Mouse (Mus musculus): Measurements from ENCODE around the gene Shcbp1l.

DNA sequence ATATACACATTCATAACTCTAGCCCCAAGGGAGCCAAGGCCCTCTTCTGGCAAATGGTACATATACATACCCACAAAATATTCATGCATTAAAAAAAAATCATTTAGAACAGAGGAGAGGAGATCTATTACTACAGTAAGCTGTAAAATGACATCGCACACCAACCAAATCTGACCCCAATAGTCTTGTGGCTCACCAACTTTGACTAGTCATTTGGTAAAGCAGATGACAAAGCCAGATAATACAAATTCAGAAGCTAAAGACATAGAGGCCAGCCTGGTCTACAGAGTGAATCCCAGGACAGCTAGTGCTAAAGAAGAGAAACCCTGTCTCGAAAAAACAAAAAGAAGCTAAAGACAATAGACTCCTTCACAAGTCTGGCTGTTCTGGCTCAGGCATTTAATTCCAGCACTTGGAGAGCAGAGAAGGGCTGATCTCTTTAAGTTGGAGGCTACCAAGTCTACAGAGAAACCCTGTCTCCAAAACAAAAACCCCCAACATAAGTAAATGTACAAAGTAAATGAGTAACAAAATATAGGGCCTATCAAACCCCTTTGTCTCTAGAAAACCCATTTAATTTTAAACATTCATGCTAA is 60.3 kb downstream of the Shcbp1l start:
- TF ChIP-seq CTCF (IDR thresholded peaks at IDR 0.05; ENCODE audit: borderline replicate concordance, control insufficient read depth, extremely low read depth, insufficient read depth, low read length, poor library complexity) (no peak), POLR2A (IDR thresholded peaks at IDR 0.05; ENCODE audit: control insufficient read depth, extremely low read depth, insufficient read depth, low read length, poor library complexity) (no peak)

Measured in thymus, adult 2 months (tissue).